Mouse (Mus musculus) ES-Bruce4 (cell line): Measurements from ENCODE around the gene Gc. TPM values are rescaled to one million over a fixed set of nuclear protein-coding genes. Genes with fewer than 3 reads are reported as not detected.
A peak's percentile ranks its signal among the peaks of the same experiment; 100 is the strongest.

ENCODE experiments used
- H3K27ac ChIP-seq: 2 replicates; pipeline ENCODE4 v1.5.1; 2012; ENCODE audit warnings: low read length, inconsistent platforms; ENCODE audit not compliant: insufficient read depth
- H3K27me3 ChIP-seq: 2 replicates; pipeline ENCODE4 v1.6.1; 2012; ENCODE audit warnings: mild to moderate bottlenecking, low read length, inconsistent platforms; ENCODE audit not compliant: control insufficient read depth, poor library complexity, insufficient read depth, severe bottlenecking
- H3K36me3 ChIP-seq: 2 replicates; pipeline ENCODE4 v1.6.1; 2012; ENCODE audit warnings: inconsistent platforms, mild to moderate bottlenecking, low read length, moderate library complexity; ENCODE audit not compliant: control insufficient read depth, poor library complexity, insufficient read depth, severe bottlenecking
- H3K4me1 ChIP-seq: one replicate; pipeline ENCODE4 v1.8.1; 2011; ENCODE audit warnings: low read length; ENCODE audit not compliant: control insufficient read depth, insufficient read depth
- H3K4me3 ChIP-seq: 2 replicates; pipeline ENCODE4 v1.5.1; 2011; ENCODE audit warnings: low read depth, mild to moderate bottlenecking, low read length
- H3K9ac ChIP-seq: 2 replicates; pipeline ENCODE4 v1.6.1; 2012; ENCODE audit warnings: low read depth, mild to moderate bottlenecking, inconsistent platforms; ENCODE audit not compliant: poor library complexity, severe bottlenecking
- H3K9me3 ChIP-seq: replicated peaks from 2 replicates; pipeline ENCODE4 v1.6.1; 2012; ENCODE audit warnings: mild to moderate bottlenecking, low read length, inconsistent platforms; ENCODE audit not compliant: control insufficient read depth, poor library complexity, insufficient read depth, severe bottlenecking
- CTCF ChIP-seq: IDR thresholded peaks from one replicate; pipeline ENCODE4 v1.8.1; 2011; ENCODE audit warnings: low read depth, low read length
- EP300 ChIP-seq: IDR thresholded peaks from 2 replicates; pipeline ENCODE4 v1.6.1; 2011; ENCODE audit warnings: low read depth, low read length; ENCODE audit not compliant: insufficient read depth
- POLR2A ChIP-seq: IDR thresholded peaks from one replicate; pipeline ENCODE4 v1.8.1; 2011; ENCODE audit warnings: low read length; ENCODE audit not compliant: insufficient read depth
- polyA plus RNA-seq: library from polyadenylated mRNA; stranded (reverse); fragments of >200 nt; gene quantifications from 2 replicates; pipeline ENCODE4 v1.2.4, GENCODE M21; 2011; ENCODE audit warnings: low read depth; ENCODE audit not compliant: missing spikeins, insufficient read depth, insufficient read length

Gc gene
- polyA plus RNA-seq, 1 experiment: 2.9 TPM

DNA sequence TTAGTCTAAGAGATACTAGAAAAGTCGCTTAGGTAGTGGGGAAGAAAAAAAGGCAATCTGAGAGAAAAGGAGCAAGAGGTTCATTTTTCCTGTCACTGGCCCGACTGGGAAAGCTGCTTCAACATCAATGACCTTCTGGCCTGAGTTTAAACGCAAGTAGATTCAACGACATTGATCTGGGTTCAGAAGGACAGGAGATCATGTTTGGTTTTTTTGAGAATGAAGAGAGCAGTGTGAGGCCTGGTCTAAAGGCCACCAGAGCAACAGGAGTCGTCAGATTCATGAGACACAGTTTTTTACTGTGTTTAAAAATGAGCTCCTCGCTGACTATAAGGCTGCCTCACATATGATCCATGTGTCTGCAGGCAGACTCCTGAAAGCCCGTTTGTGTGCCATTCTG lies 9.7 kb downstream of the Gc start:
- Histone ChIP-seq H3K4me1 (no peaks in the 10 kb centered on the region), H3K9ac (no peak overlapping the region), H3K4me3 (no peak overlapping the region), H3K36me3 (no peaks in the 10 kb centered on the region), H3K27ac (no peak overlapping the region), H3K9me3 (no peaks in the 10 kb centered on the region), H3K27me3 (no peaks in the 10 kb centered on the region)
- TF ChIP-seq EP300 (no peak), CTCF (no peak), POLR2A (no peak)

DNA sequence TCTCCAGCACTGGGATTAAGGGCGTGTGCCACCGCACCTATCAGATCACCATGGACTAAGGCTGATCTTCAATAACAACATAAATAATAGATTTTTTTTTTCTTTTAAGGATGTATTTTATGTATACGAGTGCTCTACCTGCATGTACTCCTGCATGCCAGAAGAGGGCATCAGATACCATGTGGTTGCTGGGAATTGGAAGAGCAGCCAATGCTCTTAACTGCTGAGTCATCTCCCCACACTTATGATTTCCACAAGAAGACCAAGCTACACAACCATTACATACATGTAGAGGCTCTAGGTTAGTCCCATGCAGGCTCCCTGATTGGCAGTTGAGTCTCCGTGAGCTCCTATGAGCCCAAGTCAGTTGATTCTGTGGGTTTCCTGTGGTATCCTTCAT lies 13.3 kb downstream of the Gc start:
- Histone ChIP-seq H3K27me3 (no peaks in the 10 kb centered on the region), H3K27ac (no peak overlapping the region), H3K9ac (no peak overlapping the region), H3K9me3 (no peaks in the 10 kb centered on the region), H3K4me1 (no peaks in the 10 kb centered on the region), H3K36me3 (no peaks in the 10 kb centered on the region), H3K4me3 (no peak overlapping the region)
- TF ChIP-seq EP300: no peak
- no peak for TF ChIP-seq POLR2A
- TF ChIP-seq CTCF: no peak

DNA sequence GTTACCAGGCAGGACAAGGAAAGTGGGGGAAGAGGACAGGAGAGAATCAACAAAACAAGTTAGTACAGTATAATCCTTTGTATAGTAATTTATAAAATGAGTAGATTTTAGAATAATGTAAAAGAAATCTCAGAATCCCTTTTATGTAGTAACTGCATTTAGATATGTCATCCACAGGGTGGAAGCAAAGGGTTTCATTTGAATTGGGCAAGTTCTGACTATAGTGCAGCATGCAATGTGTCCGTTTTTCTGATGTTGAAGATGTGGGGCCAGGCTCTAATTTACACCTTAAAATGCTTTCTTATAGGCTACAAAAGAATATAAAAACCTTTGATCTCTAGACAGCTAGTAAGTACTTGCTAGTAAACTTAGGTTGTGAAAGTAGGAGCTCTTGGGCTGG lies 46.2 kb downstream of the Gc start:
- Histone ChIP-seq H3K9ac (no peak overlapping the region), H3K27me3 (no peaks in the 10 kb centered on the region), H3K9me3 (no peaks in the 10 kb centered on the region), H3K36me3 (no peaks in the 10 kb centered on the region), H3K4me1 (peaks cover 9% of the 10 kb centered on the region), H3K27ac (no peak overlapping the region), H3K4me3 (no peak overlapping the region)
- TF ChIP-seq CTCF (no peak), EP300 (no peak), POLR2A (no peak)

DNA sequence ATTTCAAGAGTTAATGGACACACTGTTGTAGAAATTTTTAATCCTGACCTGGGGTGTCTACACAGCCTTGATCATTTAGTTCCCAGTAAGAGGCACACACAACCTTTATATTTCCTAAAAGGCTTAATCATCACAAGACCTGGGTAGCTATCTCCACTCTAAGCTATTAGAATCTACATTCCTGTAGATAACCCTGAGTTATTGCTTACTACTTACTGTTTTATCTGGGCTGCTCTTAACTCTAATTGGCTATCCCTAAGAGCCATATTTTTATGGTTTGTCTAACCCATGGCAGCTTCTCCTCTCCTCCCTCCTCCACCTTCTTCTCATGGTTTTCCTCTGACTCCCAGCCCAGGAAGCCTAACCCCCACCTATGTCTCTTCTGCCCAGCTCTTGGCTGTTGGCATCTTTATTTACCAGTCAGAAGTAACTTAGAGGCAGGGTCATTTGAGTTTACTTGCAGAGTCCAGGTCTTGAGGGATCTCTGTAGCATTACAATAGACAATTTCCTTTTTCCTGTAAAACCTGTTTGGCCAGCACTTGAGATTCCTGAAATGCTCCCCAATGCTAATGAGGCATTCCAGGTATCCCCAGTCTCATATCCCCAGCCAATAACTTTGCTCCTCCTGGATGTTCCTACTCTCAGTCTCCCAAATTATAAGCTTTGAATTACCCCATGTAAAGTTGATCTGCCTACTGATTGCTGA lies 50.2 kb downstream of the Gc start:
- Histone ChIP-seq H3K9ac (no peak overlapping the region), H3K9me3 (no peaks in the 10 kb centered on the region), H3K27ac (peak overlapping the region; percentile 25; the same call in 1 of the 2 replicates), H3K4me3 (no peak overlapping the region), H3K4me1 (peaks cover 8% of the 10 kb centered on the region), H3K27me3 (no peaks in the 10 kb centered on the region), H3K36me3 (no peaks in the 10 kb centered on the region)
- no peak for TF ChIP-seq POLR2A
- no peak for TF ChIP-seq EP300
- no peak for TF ChIP-seq CTCF

DNA sequence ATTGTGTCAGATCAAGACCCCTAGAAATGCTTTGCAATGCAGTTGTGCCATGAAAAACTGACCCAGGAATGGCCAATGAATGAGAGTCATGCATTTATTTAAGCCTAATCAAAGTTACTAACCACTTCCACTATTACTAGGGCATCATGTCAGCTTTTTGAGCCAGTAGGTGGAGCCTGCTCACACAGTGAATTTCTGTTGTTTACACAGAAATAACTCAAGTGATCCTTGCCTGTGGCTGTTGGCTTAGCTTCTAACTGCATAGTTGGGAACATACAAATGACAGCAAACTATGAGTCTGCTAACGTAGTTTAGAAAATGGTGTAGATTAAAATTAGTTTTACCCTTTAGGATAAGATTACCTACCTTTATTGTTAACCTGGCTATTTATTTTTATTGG lies 52.6 kb downstream of the Gc start:
- Histone ChIP-seq H3K9ac (no peak overlapping the region), H3K9me3 (no peaks in the 10 kb centered on the region), H3K27ac (no peak overlapping the region), H3K27me3 (no peaks in the 10 kb centered on the region), H3K4me1 (peaks cover 8% of the 10 kb centered on the region), H3K4me3 (no peak overlapping the region), H3K36me3 (no peaks in the 10 kb centered on the region)
- no peak for TF ChIP-seq CTCF
- TF ChIP-seq POLR2A: no peak
- TF ChIP-seq EP300: no peak

DNA sequence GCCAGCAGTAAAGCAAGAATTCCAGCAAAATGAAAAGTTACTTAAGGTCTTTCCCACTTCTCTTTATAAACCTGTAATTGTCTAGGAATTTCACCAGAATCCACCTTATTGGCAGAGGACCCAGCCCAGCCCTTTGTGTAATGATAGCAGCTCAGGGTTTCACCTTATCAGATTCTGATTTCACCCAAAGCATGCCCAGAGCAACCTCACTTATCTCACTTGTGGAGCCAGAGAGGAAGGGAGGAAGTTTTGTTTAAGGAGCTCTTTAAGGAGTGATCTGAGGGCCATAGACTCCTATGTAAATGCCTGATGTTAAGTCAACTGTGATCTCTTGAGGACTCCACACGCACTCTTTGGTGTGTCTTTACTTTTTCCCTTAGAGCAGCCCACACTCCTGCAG lies 67.3 kb downstream of the Gc start:
- H3K9me3 ChIP-seq: no peaks in the 10 kb centered on the region
- no peaks in the 10 kb centered on the region for H3K36me3 ChIP-seq
- no peak overlapping the region for H3K27ac ChIP-seq
- TF ChIP-seq EP300: no peak
- no peak for TF ChIP-seq CTCF
- H3K27me3 ChIP-seq: no peaks in the 10 kb centered on the region
- H3K4me1 ChIP-seq: no peaks in the 10 kb centered on the region
- no peak overlapping the region for H3K9ac ChIP-seq
- no peak overlapping the region for H3K4me3 ChIP-seq
